Mouse (Mus musculus) WW6 (cell line): ENCODE measurements around the gene Lsr.
"Not testable (repeated sequence)": the region's sequence is repeated elsewhere in the genome, so short reads cannot be mapped to it uniquely, and the experiment has no call there.

ENCODE experiments used
- DNase-seq: peaks from one replicate; pipeline ENCODE4 v3.0.0-alpha.2; 2013; ENCODE audit warnings: low read depth, low spot score

Lsr gene

GRCm38 (mm10) chr7:30935422-30936099 is 37.7 kb downstream of the Lsr start:
- DNase-seq = not testable (repeated sequence)

GRCm38 (mm10) chr7:30924581-30924980 is 48.7 kb downstream of the Lsr start, which contains the start of gene Hamp2:
Gene Hamp2 (minus strand): TSS chr7:30924681.
- DNase-seq = not testable (repeated sequence)

- DNase-seq = no peak
Measured at GRCm38 (mm10) chr7:30924071-30924470, 49.2 kb downstream of the Lsr start.

- not testable (repeated sequence) for DNase-seq
Measured at GRCm38 (mm10) chr7:30922490-30922889, 50.8 kb downstream of the Lsr start.

- DNase-seq = no peak
Measured at GRCm38 (mm10) chr7:30920217-30920616, 53.0 kb downstream of the Lsr start.

GRCm38 (mm10) chr7:30917219-30917618 is 56.0 kb downstream of the Lsr start:
- no peak for DNase-seq

GRCm38 (mm10) chr7:30916713-30917112 is 56.6 kb downstream of the Lsr start:
- no peak for DNase-seq

GRCm38 (mm10) chr7:30914732-30915131 is 58.5 kb downstream of the Lsr start, which contains the start of gene Mag:
Gene Mag (minus strand): TSS chr7:30914873.
- no peak for DNase-seq

GRCm38 (mm10) chr7:30909773-30910172 is 63.5 kb downstream of the Lsr start:
- no peak for DNase-seq

- DNase-seq = no peak
Measured at GRCm38 (mm10) chr7:30908992-30909431, 64.3 kb downstream of the Lsr start.

GRCm38 (mm10) chr7:30908277-30908991 is 64.8 kb downstream of the Lsr start:
- peak; percentile 28 for DNase-seq
